Comparison of ENCODE assay signal across 19 mouse cellular contexts in the genomic region with DNA sequence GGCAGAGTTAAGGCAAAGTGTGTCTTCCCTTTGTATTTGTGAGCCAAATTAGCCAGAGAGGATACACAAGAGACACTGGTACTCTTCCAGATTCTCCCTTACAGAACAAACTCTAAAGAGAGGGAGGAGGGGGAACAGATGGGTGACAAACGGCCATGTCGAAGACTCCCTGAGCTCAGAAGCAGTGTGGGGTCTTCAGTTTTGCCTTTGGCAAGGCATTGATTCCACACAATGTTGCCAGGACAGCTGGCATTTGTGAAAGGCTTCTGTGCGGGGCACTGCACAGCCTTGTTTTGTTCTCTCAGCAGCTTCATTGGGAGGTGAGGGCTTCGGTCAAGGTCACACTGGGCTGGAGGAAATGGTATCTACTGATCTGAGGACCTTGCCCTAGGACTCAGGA.
DNase-seq lines count a peak whose midpoint lies in the region; ATAC-seq and TF ChIP-seq lines count a peak whose summit lies in the region.
"Had no signal": no experiment of that assay in that cellular context is flagged by ENCODE, and none has a peak within 500 bp of the region (broad histone marks: within the 10 kb centered on the region; RNA-seq: fewer than 3 reads in every experiment).

No protein-coding gene starts in this region.

- 86% methylated on average over 4 of the region's 4 CpGs for WGBS in heart, embryonic 10.5 days
- 77% methylated on average over 4 of the region's 4 CpGs for WGBS in midbrain, postnatal 0 days
- 67% methylated on average over 4 of the region's 4 CpGs for WGBS in midbrain, embryonic 14.5 days

- intact Hi-C loops in heart, postnatal 25 days (cut with DNase I), result no loop called here

- peak; percentile 20 for DNase-seq in cerebellum, adult 11-12 months
- no peak for DNase-seq in cerebellum, postnatal 25 days
- DNase-seq in heart, embryonic 10.5 days (ENCODE audit: low spot score), result no peak
- DNase-seq in heart, postnatal 25 days (ENCODE audit: low spot score), result no peak
- DNase-seq in midbrain, postnatal 0 days (ENCODE audit: low spot score), result peak; percentile 69
- DNase-seq in midbrain, embryonic 14.5 days, result no peak
- no peak for DNase-seq in kidney, adult 11 months
- DNase-seq: adrenal gland, postnatal 25 days; cerebellum, postnatal 36 days; gastrocnemius, postnatal 10 days; heart, adult 18-20 months; heart, postnatal 14 days had no signal

- no peak overlapping the region for H3K4me3 ChIP-seq in heart, embryonic 10.5 days
- no peak overlapping the region for H3K4me3 ChIP-seq in midbrain, postnatal 0 days (ENCODE audit: low read depth, low read length)
- H3K4me3 ChIP-seq in midbrain, embryonic 14.5 days (replicated peaks; ENCODE audit: low read depth, low read length), result no peak overlapping the region
- H3K4me3 ChIP-seq: embryonic facial prominence, embryonic 13.5 days; forebrain, embryonic 12.5 days; heart, embryonic 15.5 days; hindbrain, embryonic 15.5 days had no signal

- no peak overlapping the region for H3K4me2 ChIP-seq in midbrain, postnatal 0 days (ENCODE audit: low read depth, low read length, poor library complexity, severe bottlenecking)
- no peak overlapping the region for H3K4me2 ChIP-seq in midbrain, embryonic 14.5 days (ENCODE audit: low read length)
- H3K4me2 ChIP-seq: embryonic facial prominence, embryonic 13.5 days; forebrain, embryonic 12.5 days; heart, embryonic 11.5 days; heart, embryonic 15.5 days; hindbrain, embryonic 15.5 days had no signal

- H3K9me3 ChIP-seq in heart, embryonic 10.5 days, result no peaks in the 10 kb centered on the region
- no peaks in the 10 kb centered on the region for H3K9me3 ChIP-seq in midbrain, postnatal 0 days (ENCODE audit: low read length)
- H3K9me3 ChIP-seq in midbrain, embryonic 14.5 days (ENCODE audit: control insufficient read depth, low read length), result no peaks in the 10 kb centered on the region
- H3K9me3 ChIP-seq: embryonic facial prominence, embryonic 13.5 days; forebrain, embryonic 12.5 days; heart, embryonic 15.5 days; hindbrain, embryonic 15.5 days had no signal

- no peak overlapping the region for H3K9ac ChIP-seq in midbrain, postnatal 0 days (replicated peaks; ENCODE audit: low read length, poor library complexity, severe bottlenecking)
- H3K9ac ChIP-seq in midbrain, embryonic 14.5 days (replicated peaks; ENCODE audit: low read length), result no peak overlapping the region
- H3K9ac ChIP-seq: embryonic facial prominence, embryonic 13.5 days; forebrain, embryonic 12.5 days; heart, embryonic 15.5 days; hindbrain, embryonic 15.5 days had no signal

- H3K27ac ChIP-seq in heart, embryonic 10.5 days, result peak overlapping the region; percentile 60; the same call in 1 of the 2 replicates
- H3K27ac ChIP-seq in midbrain, postnatal 0 days (ENCODE audit: low read depth, low read length), result no peak overlapping the region
- no peak overlapping the region for H3K27ac ChIP-seq in midbrain, embryonic 14.5 days (replicated peaks; ENCODE audit: low read depth, low read length)
- H3K27ac ChIP-seq: embryonic facial prominence, embryonic 13.5 days; forebrain, embryonic 12.5 days; hindbrain, embryonic 15.5 days had no signal

- no peak for ATAC-seq in midbrain, postnatal 0 days (ENCODE audit: low FRiP score)
- no peak for ATAC-seq in midbrain, embryonic 14.5 days (ENCODE audit: low FRiP score, low TSS enrichment)
- ATAC-seq: forebrain, embryonic 16.5 days; inflammation-experienced regulatory T-cells, adult 6 months had no signal

- H3K4me1 ChIP-seq in heart, embryonic 10.5 days, result peaks cover 53% of the 10 kb centered on the region
- 0 out of 2 replicates have a peak, but pooled peaks cover 3% of the 10 kb centered on the region for H3K4me1 ChIP-seq in midbrain, postnatal 0 days (ENCODE audit: insufficient read depth, low read length)
- H3K4me1 ChIP-seq in midbrain, embryonic 14.5 days (ENCODE audit: control insufficient read depth, insufficient read depth, low read length), result peaks cover 8% of the 10 kb centered on the region; the same call in 1 of the 2 replicates

- H3K36me3 ChIP-seq in heart, embryonic 10.5 days, result no peaks in the 10 kb centered on the region
- H3K36me3 ChIP-seq in midbrain, postnatal 0 days (ENCODE audit: insufficient read depth, low read length), result no peaks in the 10 kb centered on the region
- no peaks in the 10 kb centered on the region for H3K36me3 ChIP-seq in midbrain, embryonic 14.5 days (ENCODE audit: control insufficient read depth, insufficient read depth, low read length)
- H3K36me3 ChIP-seq: embryonic facial prominence, embryonic 13.5 days; forebrain, embryonic 12.5 days; heart, embryonic 15.5 days; hindbrain, embryonic 15.5 days had no signal

- H3K27me3 ChIP-seq in heart, embryonic 10.5 days (ENCODE audit: insufficient read depth, poor library complexity, severe bottlenecking), result no peaks in the 10 kb centered on the region
- H3K27me3 ChIP-seq in midbrain, postnatal 0 days (ENCODE audit: insufficient read depth, low read length), result no peaks in the 10 kb centered on the region
- no peaks in the 10 kb centered on the region; the same call in 1 of the 2 replicates for H3K27me3 ChIP-seq in midbrain, embryonic 14.5 days (ENCODE audit: control insufficient read depth, insufficient read depth, low read length)
- H3K27me3 ChIP-seq: heart, embryonic 15.5 days; hindbrain, embryonic 15.5 days had no signal

- no peak for TF ChIP-seq CTCF in midbrain, postnatal 0 days (IDR thresholded peaks at IDR 0.05)

Comparison
In these comparisons a context has a peak if more than half of its experiments do, and no peak if none do; other contexts are left out.
1. DNase-seq: peak in cerebellum, adult 11-12 months (single experiment) and midbrain, postnatal 0 days (single experiment); none in cerebellum, postnatal 25 days (0 of 2), heart, embryonic 10.5 days (single experiment), heart, postnatal 25 days (single experiment), midbrain, embryonic 14.5 days (single experiment) and kidney, adult 11 months (single experiment).